In genomic region chr8:72318801-72319322, GRCm38 (mm10) we compare ENCODE assay signal across 8 mouse cellular contexts. TPM values are rescaled to one million over a fixed set of nuclear protein-coding genes. Genes with fewer than 3 reads are reported as not detected.
DNase-seq lines count a peak whose midpoint lies in the region; ATAC-seq lines count a peak whose summit lies in the region.

Gene Klf2 (plus strand): TSS chr8:72319033.

- peak; percentile 99 for DNase-seq in CD4-positive helper T cell, adult 2 months (ENCODE audit: low read depth, low spot score)
- DNase-seq in liver = peak; percentile 89
- DNase-seq in monocyte, adult 2 months (ENCODE audit: low read depth in 1 of 2, low spot score in 2 of 2) = peak; percentile 98 to 99
- DNase-seq in spleen, postnatal 14 days (ENCODE audit: low spot score in 2 of 2) = peak; percentile 88 to 95

- under 1% methylated on average over 45 of the region's 46 CpGs for WGBS in heart, embryonic 12.5 days
- WGBS in kidney, embryonic 16.5 days = under 1% methylated on average over 46 of the region's 46 CpGs

- H3K36me3 ChIP-seq in heart, embryonic 12.5 days = peaks cover 14% of the 10 kb centered on the region
- no peaks in the 10 kb centered on the region for H3K36me3 ChIP-seq in kidney, embryonic 16.5 days (ENCODE audit: insufficient read depth, low read length)

- H3K4me2 ChIP-seq in heart, embryonic 12.5 days = peak within 1 kb of the TSS; percentile 96
- peak within 1 kb of the TSS; percentile 82 for H3K4me2 ChIP-seq in kidney, embryonic 16.5 days (replicated peaks; ENCODE audit: low read depth, low read length)

- no peaks in the 10 kb centered on the region for H3K9me3 ChIP-seq in heart, embryonic 12.5 days (replicated peaks)
- no peaks in the 10 kb centered on the region for H3K9me3 ChIP-seq in kidney, embryonic 16.5 days (ENCODE audit: low read length)

- H3K27me3 ChIP-seq in heart, embryonic 12.5 days (replicated peaks) = peaks cover 6% of the 10 kb centered on the region
- H3K27me3 ChIP-seq in kidney, embryonic 16.5 days (ENCODE audit: insufficient read depth, low read length) = peaks cover 28% of the 10 kb centered on the region

- peak within 1 kb of the TSS; percentile 93 for H3K27ac ChIP-seq in brown adipose tissue, adult 24 weeks (replicated peaks; ENCODE audit: low read depth, low read length)
- H3K27ac ChIP-seq in heart, embryonic 12.5 days (ENCODE audit: poor library complexity, severe bottlenecking) = peak within 1 kb of the TSS; percentile 81
- peak within 1 kb of the TSS; percentile 62; the same call in 1 of the 2 replicates for H3K27ac ChIP-seq in kidney, embryonic 16.5 days (ENCODE audit: low read length)

- no peaks in the 10 kb centered on the region for H3K4me1 ChIP-seq in brown adipose tissue, adult 24 weeks (ENCODE audit: control insufficient read depth, insufficient read depth, insufficient read length, low read length)
- peaks cover 45% of the 10 kb centered on the region for H3K4me1 ChIP-seq in heart, embryonic 12.5 days (replicated peaks)
- H3K4me1 ChIP-seq in kidney, embryonic 16.5 days (ENCODE audit: insufficient read depth, low read length) = peaks cover 7% of the 10 kb centered on the region; the same call in 1 of the 2 replicates

- ATAC-seq in erythroid progenitor cell, adult 5-6 weeks (replicated peaks; ENCODE audit: low FRiP score, poor library complexity, severe bottlenecking) = peak; percentile 50
- ATAC-seq in heart, embryonic 12.5 days (ENCODE audit: insufficient number of reproducible peaks, low FRiP score) = peak; percentile 95
- ATAC-seq in kidney, embryonic 16.5 days (ENCODE audit: low FRiP score, low TSS enrichment) = peak; percentile 98

- H3K4me3 ChIP-seq in brown adipose tissue, adult 24 weeks (ENCODE audit: insufficient read depth, low read depth, low read length) = peak within 1 kb of the TSS; percentile 95
- peak within 1 kb of the TSS; percentile 69 for H3K4me3 ChIP-seq in heart, embryonic 12.5 days
- peak within 1 kb of the TSS; percentile 70 for H3K4me3 ChIP-seq in kidney, embryonic 16.5 days (ENCODE audit: low read length)

- H3K9ac ChIP-seq in heart, embryonic 12.5 days = peak within 1 kb of the TSS; percentile 86
- H3K9ac ChIP-seq in kidney, embryonic 16.5 days (replicated peaks; ENCODE audit: low read length) = peak within 1 kb of the TSS; percentile 72

RNA-seq across cellular contexts. Expression of gene Klf2, which starts in this region (rescaled TPM):
- 30.6 and 88.0 TPM in 2 replicates for polyA plus RNA-seq in brown adipose tissue, adult 24 weeks (2012; ENCODE audit: insufficient read depth, insufficient read length, missing spikeins)
- total RNA-seq in erythroid progenitor cell, adult 5-6 weeks (2015; ENCODE audit: low replicate concordance) = 5.4 and 13.3 TPM in 2 replicates
- total RNA-seq in erythroid progenitor cell, adult 5-6 weeks (2017; ENCODE audit: low replicate concordance) = 2.9 and 5.5 TPM in 2 replicates
- polyA plus RNA-seq in heart, embryonic 12.5 days (2016; fragmentation: Nextera tagmentation; extraction: Ambion mirVana) = 28.1 and 31.6 TPM in 2 replicates
- polyA plus RNA-seq in kidney, embryonic 16.5 days (2015; fragmentation: Nextera tagmentation; extraction: Ambion mirVana) = 10.1 and 10.4 TPM in 2 replicates

Comparison
In these comparisons a context has a peak if more than half of its experiments do, and no peak if none do; other contexts are left out.
1. Peak in every context shown above with its lines: DNase-seq, ATAC-seq, H3K4me3 ChIP-seq and H3K27ac ChIP-seq.